Mouse (Mus musculus) mammary gland, adult 2 months (tissue): ENCODE data around the gene Tubgcp3. TPM values are rescaled to one million over a fixed set of nuclear protein-coding genes. Genes with fewer than 3 reads are reported as not detected.

Source experiments
- polyA plus RNA-seq: library from polyadenylated mRNA; depleted of rRNA; stranded (reverse); fragments of >200 nt; gene quantifications from 2 replicates; pipeline ENCODE4 v1.2.3, GENCODE M21; 2012; ENCODE audit warnings: low replicate concordance; rRNA removed

Gene Tubgcp3
- 41.8 and 45.7 TPM in 2 replicates for polyA plus RNA-seq

GRCm38 (mm10) chr8:12672056-12672881, at the start of gene Tubgcp3:
Gene Tubgcp3, minus strand, starts transcription at chr8:12672248.

GRCm38 (mm10) chr8:12572814-12573534, 99.1 kb downstream of the Tubgcp3 start, which contains the start of gene Spaca7:
Gene Spaca7, plus strand, starts transcription at chr8:12573029.

Other genes with a start within 250 kb of the Tubgcp3 start
- gene Spaca7, start 99.2 kb downstream of the Tubgcp3 start, polyA plus RNA-seq, result not detected in 2 replicates
- 71.4 and 75.2 TPM in 2 replicates for gene Atp11a, start 84.8 kb upstream of the Tubgcp3 start, polyA plus RNA-seq
- 13.6 and 17.9 TPM in 2 replicates for gene Mcf2l, start 201.6 kb upstream of the Tubgcp3 start, polyA plus RNA-seq